Mouse (Mus musculus) gonadal fat pad, adult 2 months (tissue): Measurements from ENCODE around the gene Dmd. TPM values are rescaled to one million over a fixed set of nuclear protein-coding genes. Genes with fewer than 3 reads are reported as not detected.

Source experiments
- DNase-seq: peaks from one replicate; pipeline ENCODE4 v3.0.0-alpha.2; 2012; ENCODE audit warnings: low read depth
- polyA plus RNA-seq: library from polyadenylated mRNA; depleted of rRNA; stranded (reverse); fragments of >200 nt; gene quantifications from 2 replicates; pipeline ENCODE4 v1.2.3, GENCODE M21; 2012

Gene Dmd
- polyA plus RNA-seq, 1 experiment = 10.2 TPM

- DNase-seq = no peak
These were observed 2099.8 kb downstream of the Dmd start for GRCm38 (mm10) chrX:85048141-85049110.

- no peak for DNase-seq
These were observed 2100.9 kb downstream of the Dmd start for GRCm38 (mm10) chrX:85049593-85049992.

- no peak for DNase-seq
These were observed 2124.9 kb downstream of the Dmd start for GRCm38 (mm10) chrX:85073602-85074001.

GRCm38 (mm10) chrX:85076845-85077244, 2128.2 kb downstream of the Dmd start:
- DNase-seq = no peak

- DNase-seq = no peak
These were observed 2128.9 kb downstream of the Dmd start for GRCm38 (mm10) chrX:85077605-85078004.

- DNase-seq = no peak
These were observed 2130.5 kb downstream of the Dmd start for GRCm38 (mm10) chrX:85079174-85079573.

GRCm38 (mm10) chrX:85084237-85085153, 2135.8 kb downstream of the Dmd start:
- DNase-seq = no peak

- DNase-seq = no peak
These were observed 2140.8 kb downstream of the Dmd start for GRCm38 (mm10) chrX:85089506-85089905.

GRCm38 (mm10) chrX:85093354-85093753, 2144.7 kb downstream of the Dmd start:
- DNase-seq = no peak

GRCm38 (mm10) chrX:85098691-85099090, 2150.0 kb downstream of the Dmd start:
- no peak for DNase-seq

- DNase-seq = no peak
These were observed 2163.7 kb downstream of the Dmd start for GRCm38 (mm10) chrX:85112418-85112817.

GRCm38 (mm10) chrX:85132706-85133105, 2184.0 kb downstream of the Dmd start:
- no peak for DNase-seq

- DNase-seq = no peak
These were observed 2188.6 kb downstream of the Dmd start for GRCm38 (mm10) chrX:85137293-85137692.

- DNase-seq = no peak
These were observed 2222.6 kb downstream of the Dmd start for GRCm38 (mm10) chrX:85171264-85171663.

- no peak for DNase-seq
These were observed 2238.9 kb downstream of the Dmd start for GRCm38 (mm10) chrX:85187565-85187964.

- DNase-seq = no peak
These were observed 2245.2 kb downstream of the Dmd start for GRCm38 (mm10) chrX:85193856-85194255.

- DNase-seq = no peak
These were observed 2249.0 kb downstream of the Dmd start for GRCm38 (mm10) chrX:85197688-85198087.

GRCm38 (mm10) chrX:85199398-85199797, 2250.7 kb downstream of the Dmd start:
- no peak for DNase-seq

GRCm38 (mm10) chrX:85207001-85207400, 2258.3 kb downstream of the Dmd start:
- no peak for DNase-seq

- DNase-seq = no peak
These were observed 2278.2 kb downstream of the Dmd start for GRCm38 (mm10) chrX:85226883-85227282.

- no peak for DNase-seq
These were observed 2300.7 kb downstream of the Dmd start, which contains the start of gene Fthl17a for GRCm38 (mm10) chrX:85249379-85249778. TSS of gene Fthl17a (plus strand) at chrX:85249679.
